In genomic region chr11:109348408-109348807, GRCm38 (mm10) we compare ENCODE assay signal across 13 mouse cellular contexts. TPM values are rescaled to one million over a fixed set of nuclear protein-coding genes. Genes with fewer than 3 reads are reported as not detected.
DNase-seq lines count a peak whose midpoint lies in the region; ATAC-seq and TF ChIP-seq lines count a peak whose summit lies in the region.
"Had no signal": no experiment of that assay in that cellular context is flagged by ENCODE, and none has a peak within 500 bp of the region (broad histone marks: within the 10 kb centered on the region; RNA-seq: fewer than 3 reads in every experiment).

No protein-coding gene starts in this region.

- peaks cover 34% of the 10 kb centered on the region for H3K4me1 ChIP-seq in cerebellum, adult 2 months (ENCODE audit: control insufficient read depth, insufficient read depth, low read length)
- peaks cover 11% of the 10 kb centered on the region for H3K4me1 ChIP-seq in liver, adult 2 months (ENCODE audit: control insufficient read depth, insufficient read depth, low read length)
- peaks cover 38% of the 10 kb centered on the region for H3K4me1 ChIP-seq in lung, postnatal 0 days (ENCODE audit: insufficient read depth, low read depth, low read length)
- H3K4me1 ChIP-seq in stomach, embryonic 14.5 days (ENCODE audit: control insufficient read depth, insufficient read depth, low read length) = peaks cover 29% of the 10 kb centered on the region

- H3K27me3 ChIP-seq in cerebellum, adult 2 months (ENCODE audit: control insufficient read depth, insufficient read depth, low read length) = no peaks in the 10 kb centered on the region
- no peaks in the 10 kb centered on the region for H3K27me3 ChIP-seq in liver, adult 2 months (ENCODE audit: control insufficient read depth, insufficient read depth, low read length)
- H3K27me3 ChIP-seq in lung, postnatal 0 days (replicated peaks; ENCODE audit: insufficient read depth, low read length) = no peaks in the 10 kb centered on the region
- H3K27me3 ChIP-seq in stomach, embryonic 14.5 days (ENCODE audit: control insufficient read depth, insufficient read depth, low read length) = no peaks in the 10 kb centered on the region
- H3K27me3 ChIP-seq: hindbrain, embryonic 13.5 days; neural tube, embryonic 13.5 days had no signal

- no peak overlapping the region for H3K4me3 ChIP-seq in cerebellum, adult 2 months (replicated peaks; ENCODE audit: insufficient read depth, low read depth, low read length)
- no peak overlapping the region for H3K4me3 ChIP-seq in liver, adult 2 months (ENCODE audit: insufficient read depth, low read depth, low read length)
- no peak overlapping the region for H3K4me3 ChIP-seq in lung, postnatal 0 days (ENCODE audit: low read depth, low read length)
- H3K4me3 ChIP-seq in stomach, embryonic 14.5 days (ENCODE audit: low read depth, low read length) = no peak overlapping the region
- H3K4me3 ChIP-seq: forebrain, embryonic 10.5 days; hindbrain, embryonic 13.5 days; neural tube, embryonic 13.5 days had no signal

- H3K79me2 ChIP-seq in liver, adult 2 months (ENCODE audit: control insufficient read depth, insufficient read depth, low read length) = no peaks in the 10 kb centered on the region

- TF ChIP-seq EP300 in lung, postnatal 0 days (IDR thresholded peaks at IDR 0.05) = peak; percentile 46; the same call in 1 of the 2 replicates

- 71% methylated on average over 12 of the region's 12 CpGs for WGBS in cerebellum, adult 2 months
- 75% methylated on average over 12 of the region's 12 CpGs for WGBS in liver, adult 2 months
- 41% methylated on average over 12 of the region's 12 CpGs for WGBS in lung, postnatal 0 days
- 80% methylated on average over 12 of the region's 12 CpGs for WGBS in stomach, embryonic 14.5 days

- H3K9me3 ChIP-seq in lung, postnatal 0 days (ENCODE audit: low read length) = no peaks in the 10 kb centered on the region
- no peaks in the 10 kb centered on the region for H3K9me3 ChIP-seq in stomach, embryonic 14.5 days (ENCODE audit: control insufficient read depth, low read depth, low read length)
- H3K9me3 ChIP-seq: forebrain, embryonic 10.5 days; G1E; hindbrain, embryonic 13.5 days; neural tube, embryonic 13.5 days had no signal

- H3K9ac ChIP-seq in liver, adult 2 months (ENCODE audit: low read depth, low read length) = no peak overlapping the region
- H3K9ac ChIP-seq in lung, postnatal 0 days (replicated peaks; ENCODE audit: low read depth) = no peak overlapping the region
- no peak overlapping the region for H3K9ac ChIP-seq in stomach, embryonic 14.5 days (replicated peaks; ENCODE audit: low read depth, low read length)
- H3K9ac ChIP-seq: hindbrain, embryonic 13.5 days; neural tube, embryonic 13.5 days had no signal

- no peak for ATAC-seq in cerebellum, adult (ENCODE audit: insufficient number of reproducible peaks, low FRiP score, low TSS enrichment)
- peak; percentile 20 for ATAC-seq in lung, postnatal 0 days
- ATAC-seq in stomach, embryonic 14.5 days (ENCODE audit: insufficient number of reproducible peaks, insufficient read depth, low FRiP score, low read depth) = no peak

- H3K27ac ChIP-seq in cerebellum, adult 2 months (ENCODE audit: insufficient read depth, low read length) = 0 out of 2 replicates have a peak overlapping the region, but pooled peaks have one; percentile 9
- H3K27ac ChIP-seq in liver, adult 2 months (replicated peaks; ENCODE audit: insufficient read depth, low read depth, low read length) = peak overlapping the region; percentile 8; the same call in 1 of the 2 replicates
- peak overlapping the region; percentile 82 for H3K27ac ChIP-seq in lung, postnatal 0 days (ENCODE audit: low read length)
- peak overlapping the region; percentile 62; the same call in 1 of the 2 replicates for H3K27ac ChIP-seq in stomach, embryonic 14.5 days (ENCODE audit: low read length)
- H3K27ac ChIP-seq: forebrain, embryonic 10.5 days; neural tube, embryonic 13.5 days had no signal

- TF ChIP-seq CTCF in cerebellum, adult 2 months (IDR thresholded peaks at IDR 0.05; ENCODE audit: borderline replicate concordance, insufficient read depth, low read depth, low read length) = no peak
- TF ChIP-seq CTCF in liver, adult 2 months (IDR thresholded peaks at IDR 0.05; ENCODE audit: low read depth, low read length) = no peak
- no peak for TF ChIP-seq CTCF in lung, postnatal 0 days (IDR thresholded peaks at IDR 0.05)

- no peak for DNase-seq in cerebellum, adult 2 months
- no peak for DNase-seq in liver, adult 2 months (ENCODE audit: extremely low read depth, low read depth, low spot score)
- no peak for DNase-seq in liver
- DNase-seq in lung, postnatal 0 days (ENCODE audit: low spot score) = peak; percentile 63
- no peak for DNase-seq in urinary bladder, adult 2 months (ENCODE audit: low spot score)
- no peak for DNase-seq in ovary, postnatal 10 days (ENCODE audit: low spot score)
- DNase-seq: gastrocnemius, postnatal 14 days had no signal

- no peaks in the 10 kb centered on the region for H3K36me3 ChIP-seq in liver, adult 2 months (ENCODE audit: control insufficient read depth, insufficient read depth, low read length)
- H3K36me3 ChIP-seq in lung, postnatal 0 days (ENCODE audit: insufficient read depth, low read length) = no peaks in the 10 kb centered on the region
- H3K36me3 ChIP-seq in stomach, embryonic 14.5 days (ENCODE audit: control insufficient read depth, insufficient read depth, low read length) = no peaks in the 10 kb centered on the region
- H3K36me3 ChIP-seq: forebrain, embryonic 10.5 days; G1E; hindbrain, embryonic 13.5 days; neural tube, embryonic 13.5 days had no signal

- no peak overlapping the region; the same call in 1 of the 2 replicates for H3K4me2 ChIP-seq in lung, postnatal 0 days (replicated peaks; ENCODE audit: low read depth, low read length)
- no peak overlapping the region for H3K4me2 ChIP-seq in stomach, embryonic 14.5 days (replicated peaks; ENCODE audit: low read depth, low read length)
- H3K4me2 ChIP-seq: hindbrain, embryonic 13.5 days; neural tube, embryonic 13.5 days had no signal

- no peak for TF ChIP-seq POLR2A in cerebellum, adult 2 months (IDR thresholded peaks at IDR 0.05; ENCODE audit: borderline replicate concordance, insufficient read depth, low read length)
- no peak for TF ChIP-seq POLR2A in liver, adult 2 months (IDR thresholded peaks at IDR 0.05; ENCODE audit: extremely low read depth, insufficient read depth, low read length)

RNA-seq across cellular contexts. Expression of gene Gna13, which starts 14.2 kb away (rescaled TPM):
- 35.6 and 37.5 TPM in 2 replicates for polyA plus RNA-seq in cerebellum, adult 2 months (2012; rRNA removed)
- 18.0 and 23.2 TPM in 2 replicates for total RNA-seq in liver, adult 2 months (2014; rRNA removed)
- polyA plus RNA-seq in liver, adult 2 months (2012; rRNA removed) = 10.0 and 13.7 TPM in 2 replicates
- polyA plus RNA-seq in lung, postnatal 0 days (2015; fragmentation: Nextera tagmentation; extraction: Ambion mirVana) = 57.7 and 69.7 TPM in 2 replicates
- 34.0 and 35.7 TPM in 2 replicates for polyA plus RNA-seq in stomach, embryonic 14.5 days (2014; fragmentation: Nextera tagmentation; extraction: Ambion mirVana)
- polyA plus RNA-seq in urinary bladder, adult 2 months (2012; rRNA removed) = 26.0 and 28.9 TPM in 2 replicates

RNA-seq across cellular contexts. Expression of gene Rgs9, which starts 50.5 kb away (rescaled TPM):
- 5.3 and 6.2 TPM in 2 replicates for polyA plus RNA-seq in cerebellum, adult 2 months (2012; rRNA removed)
- total RNA-seq in liver, adult 2 months (2014; rRNA removed) = 0.37 and 0.54 TPM in 2 replicates
- 0.09 and 0.22 TPM in 2 replicates for polyA plus RNA-seq in liver, adult 2 months (2012; rRNA removed)
- polyA plus RNA-seq in lung, postnatal 0 days (2015; fragmentation: Nextera tagmentation; extraction: Ambion mirVana) = 3.0 TPM in 2 replicates
- 1.4 and 2.2 TPM in 2 replicates for polyA plus RNA-seq in stomach, embryonic 14.5 days (2014; fragmentation: Nextera tagmentation; extraction: Ambion mirVana)
- polyA plus RNA-seq in urinary bladder, adult 2 months (2012; rRNA removed) = 1.8 and 1.9 TPM in 2 replicates
- polyA plus RNA-seq: G1E had no signal

Comparison
In these comparisons a context has a peak if more than half of its experiments do, and no peak if none do; other contexts are left out.
1. H3K27ac ChIP-seq: peak in every context shown above with its lines; median percentile 82 in lung, postnatal 0 days; 62 in stomach, embryonic 14.5 days; 9 in cerebellum, adult 2 months; 8 in liver, adult 2 months.